Mouse (Mus musculus): ENCODE results near the gene Ubb.

GRCm38 (mm10) chr11:62573959-62574702 lies 23.2 kb downstream of the Ubb start, which contains the start of gene Trpv2:
- TF ChIP-seq CTCF (IDR thresholded peaks at IDR 0.05) (no peak), POLR2A (IDR thresholded peaks at IDR 0.05; ENCODE audit: insufficient read depth, low read depth, low read length) (no peak)
